Mouse (Mus musculus): ENCODE data around the gene Btaf1. TPM values are rescaled to one million over a fixed set of nuclear protein-coding genes. Genes with fewer than 3 reads are reported as not detected.

The Btaf1 gene
- 30.6 TPM for polyA plus RNA-seq (2014; fragmentation: Illumina TruSeq; extraction: RNeasy Lipid Tissue Mini Kit (QIAGEN cat#74804); ENCODE audit: low replicate concordance)

DNA sequence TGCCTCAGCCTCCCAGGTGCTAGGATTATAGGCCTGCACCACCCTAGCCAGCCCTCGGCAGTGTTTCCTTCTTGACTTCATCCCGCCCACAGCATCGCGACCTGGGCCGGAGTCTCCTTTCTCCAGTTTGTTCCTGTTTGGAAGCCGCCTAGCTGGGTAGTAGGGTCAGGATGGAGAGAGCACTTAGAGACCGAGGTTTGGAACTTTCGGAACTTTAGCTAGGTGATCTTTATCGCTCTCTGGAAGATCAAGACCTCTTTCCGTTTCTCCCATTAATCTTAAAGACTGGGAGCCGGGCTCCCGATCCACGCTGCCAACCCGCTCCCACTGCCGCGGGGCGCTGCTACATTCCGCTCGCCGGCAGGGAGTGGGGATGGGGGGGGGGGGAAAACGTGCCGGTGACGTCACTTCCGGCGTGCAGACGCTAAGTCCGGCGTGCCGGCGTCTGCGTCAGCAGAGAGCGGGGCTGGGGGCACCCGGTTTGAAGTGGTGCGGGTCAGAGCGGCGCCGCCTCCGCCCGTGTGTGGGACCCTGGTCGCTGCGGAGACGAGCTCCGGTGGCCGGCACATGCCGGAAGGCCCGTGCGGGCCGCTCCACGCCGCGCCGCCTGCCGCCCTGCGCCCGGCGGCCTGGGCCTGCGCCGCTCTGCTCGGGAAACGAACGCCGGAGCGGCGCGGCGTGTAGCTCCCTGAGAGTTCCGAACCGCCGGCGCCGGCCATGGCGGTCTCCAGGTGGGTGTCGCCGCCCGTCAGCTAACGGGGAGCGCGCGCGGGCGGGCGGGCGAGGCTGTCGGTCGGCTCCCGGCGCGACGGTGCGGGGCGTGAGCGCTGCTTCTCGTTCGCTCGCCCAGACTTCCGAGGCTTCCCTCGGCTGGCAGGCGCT, at the start of gene Btaf1:
TSS of gene Btaf1 (plus strand) at position 409 of the 882 bp plus-strand sequence.

DNA sequence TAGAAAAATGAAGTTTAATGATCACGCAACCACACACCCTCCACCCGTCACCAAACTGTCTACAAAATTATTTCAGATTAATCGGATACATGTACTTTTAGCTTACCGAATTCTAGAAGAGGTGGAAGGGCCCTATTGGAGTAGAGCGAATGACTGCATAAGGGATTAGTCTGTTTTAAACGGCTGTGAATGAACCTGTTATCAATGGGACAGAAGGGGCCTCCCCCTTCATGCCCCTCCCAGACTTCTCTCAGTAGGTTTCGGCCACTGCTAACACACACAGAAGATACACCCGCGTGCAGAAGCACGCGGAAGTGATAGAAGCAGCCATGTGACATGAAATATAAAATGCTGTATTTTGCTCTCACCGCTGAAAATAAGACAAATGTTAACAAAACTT, 6.4 kb upstream of the Btaf1 start, which contains the start of gene Fgfbp3:
TSS of gene Fgfbp3 (minus strand) at position 150 of the 400 bp plus-strand sequence.

Other genes starting within 250 kb of the Btaf1 start
- 5.7 TPM for gene Ppp1r3c, start 189.4 kb upstream of the Btaf1 start, polyA plus RNA-seq (2014; fragmentation: Illumina TruSeq; extraction: RNeasy Lipid Tissue Mini Kit (QIAGEN cat#74804); ENCODE audit: low replicate concordance)
- 106 TPM for gene Tnks2, start 91.8 kb upstream of the Btaf1 start, polyA plus RNA-seq (2014; fragmentation: Illumina TruSeq; extraction: RNeasy Lipid Tissue Mini Kit (QIAGEN cat#74804); ENCODE audit: low replicate concordance)
- 3.4 TPM for gene Fgfbp3, start 6.5 kb upstream of the Btaf1 start, polyA plus RNA-seq (2014; fragmentation: Illumina TruSeq; extraction: RNeasy Lipid Tissue Mini Kit (QIAGEN cat#74804); ENCODE audit: low replicate concordance)